Mouse (Mus musculus) limb, embryonic 14.5 days (tissue): Measurements from ENCODE around the gene Ccdc181. TPM values are rescaled to one million over a fixed set of nuclear protein-coding genes. Genes with fewer than 3 reads are reported as not detected.

Source experiments
- ATAC-seq: fragments of 200-750 bp; cut with Nextera tagmentation; 2 replicates; pipeline ENCODE4 v1.8.0; 2017; ENCODE audit warnings: low read depth, moderate number of reproducible peaks, moderate TSS enrichment; ENCODE audit not compliant: low FRiP score
- DNase-seq: peaks from one replicate; pipeline ENCODE4 v3.0.0-alpha.2; 2015; ENCODE audit warnings: low spot score
- H3K27ac ChIP-seq: fragments of 300-500 bp; sonication (generic); replicated peaks from 2 replicates; pipeline ENCODE4 v1.5.1; 2014; ENCODE audit warnings: low read depth, mild to moderate bottlenecking, low read length, moderate library complexity, mixed read lengths
- H3K27me3 ChIP-seq: fragments of 300-500 bp; sonication (generic); 2 replicates; pipeline ENCODE4 v1.6.1; 2014; ENCODE audit warnings: low read length, mixed read lengths; ENCODE audit not compliant: control insufficient read depth, insufficient read depth
- H3K36me3 ChIP-seq: fragments of 300-500 bp; sonication (generic); 2 replicates; pipeline ENCODE4 v1.6.1; 2014; ENCODE audit warnings: mild to moderate bottlenecking, low read length, moderate library complexity, mixed read lengths; ENCODE audit not compliant: control insufficient read depth, insufficient read depth
- H3K4me1 ChIP-seq: fragments of 300-500 bp; sonication (generic); 2 replicates; pipeline ENCODE4 v1.6.1; 2014; ENCODE audit warnings: antibody characterized with exemption, low read length, mixed read lengths; ENCODE audit not compliant: control insufficient read depth, insufficient read depth
- H3K4me2 ChIP-seq: fragments of 300-500 bp; sonication (generic); replicated peaks from 2 replicates; pipeline ENCODE4 v1.6.1; 2014; ENCODE audit warnings: low read depth, mild to moderate bottlenecking, low read length, moderate library complexity; ENCODE audit not compliant: severe bottlenecking
- H3K4me3 ChIP-seq: fragments of 300-500 bp; sonication (generic); replicated peaks from 2 replicates; pipeline ENCODE4 v1.5.1; 2014; ENCODE audit warnings: low read length
- H3K9ac ChIP-seq: fragments of 300-500 bp; sonication (generic); 2 replicates; pipeline ENCODE4 v1.6.1; 2014; ENCODE audit warnings: mild to moderate bottlenecking, low read depth, low read length, moderate library complexity; ENCODE audit not compliant: severe bottlenecking
- H3K9me3 ChIP-seq: fragments of 300-500 bp; sonication (generic); 2 replicates; pipeline ENCODE4 v1.6.1; 2016; ENCODE audit warnings: low read length; ENCODE audit not compliant: control insufficient read depth
- POLR2A ChIP-seq: fragments of 200-500 bp; IDR thresholded peaks from 2 replicates; pipeline ENCODE4 v1.8.0; 2012; ENCODE audit warnings: inconsistent platforms, mild to moderate bottlenecking, moderate library complexity, borderline replicate concordance; ENCODE audit not compliant: insufficient read depth, insufficient read length; ENCODE audit errors: extremely low read depth
- WGBS: fragments of 180-500 bp; shearing (Covaris S2); extraction: QIAGEN DNeasy Blood & Tissue Kit; methylation state at CpG from one replicate; pipeline ENCODE4 v1.1.7; 2014; 5-methylcytosine and 5-hydroxymethylcytosine counted together
- polyA plus RNA-seq, 2 experiments: library from polyadenylated mRNA; depleted of rRNA in 1 of 2; stranded (reverse) in 1 of 2; unstranded in 1 of 2; fragments of >200 nt; fragmentation: Nextera tagmentation in 1 of 2; extraction: Ambion mirVana in 1 of 2; gene quantifications; 2 replicates each; pipeline versions ENCODE4 v1.2.1 to v1.2.3; 2012 to 2014

The Ccdc181 gene
- polyA plus RNA-seq, 2 experiments: 4.1 to 5.9 TPM

- H3K4me3 ChIP-seq: no peak overlapping the region
- TF ChIP-seq POLR2A: no peak
- no peak for ATAC-seq
- no peaks in the 10 kb centered on the region for H3K4me1 ChIP-seq
- H3K27ac ChIP-seq: no peak overlapping the region
- H3K4me2 ChIP-seq: no peak overlapping the region
- peak; percentile 1 for DNase-seq
- no peak overlapping the region for H3K9ac ChIP-seq
- no peaks in the 10 kb centered on the region for H3K36me3 ChIP-seq
- WGBS: 73% methylated on average over 2 of the region's 2 CpGs
- H3K9me3 ChIP-seq: no peaks in the 10 kb centered on the region
- H3K27me3 ChIP-seq: no peaks in the 10 kb centered on the region
These were observed 33.9 kb upstream of the Ccdc181 start for GRCm38 (mm10) chr1:164241494-164241893.

- Histone ChIP-seq H3K9ac (no peak overlapping the region), H3K9me3 (no peaks in the 10 kb centered on the region), H3K27ac (no peak overlapping the region), H3K36me3 (no peaks in the 10 kb centered on the region), H3K4me3 (no peak overlapping the region), H3K4me2 (no peak overlapping the region), H3K4me1 (peaks cover 1% of the 10 kb centered on the region; the same call in 1 of the 2 replicates), H3K27me3 (no peaks in the 10 kb centered on the region)
- peak; percentile 27 for DNase-seq
- ATAC-seq: no peak
- TF ChIP-seq POLR2A: no peak
- WGBS: 56% methylated on average over 8 of the region's 8 CpGs
These were observed 32.6 kb upstream of the Ccdc181 start for GRCm38 (mm10) chr1:164242809-164243208.

- ATAC-seq (no peak), DNase-seq (peak; percentile 2)
- Histone ChIP-seq H3K4me2 (peak overlapping the region; percentile 85; the same call in 1 of the 2 replicates), H3K36me3 (no peaks in the 10 kb centered on the region), H3K9me3 (no peaks in the 10 kb centered on the region), H3K4me3 (no peak overlapping the region), H3K4me1 (peaks cover 14% of the 10 kb centered on the region), H3K27me3 (0 out of 2 replicates have a peak, but pooled peaks cover 4% of the 10 kb centered on the region), H3K27ac (no peak overlapping the region), H3K9ac (no peak overlapping the region)
- 47% methylated on average over 8 of the region's 8 CpGs for WGBS
- TF ChIP-seq POLR2A: no peak
These were observed 27.9 kb upstream of the Ccdc181 start for GRCm38 (mm10) chr1:164247442-164247841.

GRCm38 (mm10) chr1:164247971-164248370 lies 27.4 kb upstream of the Ccdc181 start:
- WGBS: 13% methylated on average over 10 of the region's 10 CpGs
- Histone ChIP-seq H3K4me3 (peak overlapping the region; percentile 76), H3K4me1 (peaks cover 14% of the 10 kb centered on the region), H3K27ac (no peak overlapping the region), H3K9me3 (no peaks in the 10 kb centered on the region), H3K9ac (peak overlapping the region; percentile 49), H3K36me3 (no peaks in the 10 kb centered on the region), H3K4me2 (peak overlapping the region; percentile 85), H3K27me3 (0 out of 2 replicates have a peak, but pooled peaks cover 4% of the 10 kb centered on the region)
- peak; percentile 3 for DNase-seq
- ATAC-seq: no peak
- TF ChIP-seq POLR2A: no peak

GRCm38 (mm10) chr1:164248465-164249331 lies 26.7 kb upstream of the Ccdc181 start, which contains the start of gene Slc19a2:
Gene Slc19a2, plus strand, starts transcription at chr1:164249046.
- under 1% methylated on average over 35 of the region's 79 CpGs for WGBS
- H3K4me2 ChIP-seq: peak within 1 kb of the TSS; percentile 85
- H3K9me3 ChIP-seq: no peaks in the 10 kb centered on the region
- 0 out of 2 replicates have a peak, but pooled peaks cover 4% of the 10 kb centered on the region for H3K27me3 ChIP-seq
- peak; percentile 97 for DNase-seq
- H3K4me3 ChIP-seq: peak within 1 kb of the TSS; percentile 76
- peaks cover 14% of the 10 kb centered on the region for H3K4me1 ChIP-seq
- TF ChIP-seq POLR2A: peak; percentile 77; the same call in 1 of the 2 replicates
- peak; percentile 94 for ATAC-seq
- 0 out of 2 replicates have a peak within 1 kb of the TSS, but pooled peaks have one; percentile 38 for H3K27ac ChIP-seq
- peak within 1 kb of the TSS; percentile 65 for H3K9ac ChIP-seq
- no peaks in the 10 kb centered on the region for H3K36me3 ChIP-seq
